Mouse (Mus musculus) kidney, adult 18-20 months (tissue): ENCODE results near the gene Bicc1.
A peak's percentile ranks its signal among the peaks of the same experiment; 100 is the strongest.

Experiments used
- DNase-seq: peaks from one replicate; pipeline ENCODE4 v3.0.0; 2021

Bicc1 gene

DNA sequence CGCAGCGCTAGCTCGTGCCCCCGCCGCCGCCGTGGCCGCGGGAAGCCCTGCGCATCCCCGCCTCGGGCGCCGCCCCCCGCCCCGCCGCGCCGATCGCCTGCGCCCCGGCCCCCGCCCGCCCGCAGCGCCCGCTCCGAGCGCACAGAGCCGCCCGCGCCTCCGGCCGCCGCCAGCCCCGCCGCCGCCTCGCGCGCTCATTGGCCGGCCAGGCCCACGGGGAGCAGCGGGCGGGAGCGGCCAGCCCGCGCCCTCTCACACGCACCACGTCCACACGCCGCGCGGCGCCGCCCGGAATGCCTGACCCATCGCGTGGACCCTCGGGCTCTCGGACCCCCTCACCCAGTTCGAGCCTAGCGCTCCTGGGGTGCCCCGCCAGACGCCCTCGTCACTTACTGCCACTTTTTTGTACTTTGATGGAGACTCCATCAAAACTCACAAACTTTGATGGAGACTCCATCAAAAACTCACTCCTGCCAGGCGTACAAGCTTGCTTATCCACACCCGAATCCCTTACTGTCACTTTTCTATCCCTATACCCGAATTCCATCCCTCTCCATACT is at the start of gene Bicc1:
Gene Bicc1, minus strand, starts transcription at position 25 of the 560 bp plus-strand sequence.
- peak; percentile 65 for DNase-seq

DNA sequence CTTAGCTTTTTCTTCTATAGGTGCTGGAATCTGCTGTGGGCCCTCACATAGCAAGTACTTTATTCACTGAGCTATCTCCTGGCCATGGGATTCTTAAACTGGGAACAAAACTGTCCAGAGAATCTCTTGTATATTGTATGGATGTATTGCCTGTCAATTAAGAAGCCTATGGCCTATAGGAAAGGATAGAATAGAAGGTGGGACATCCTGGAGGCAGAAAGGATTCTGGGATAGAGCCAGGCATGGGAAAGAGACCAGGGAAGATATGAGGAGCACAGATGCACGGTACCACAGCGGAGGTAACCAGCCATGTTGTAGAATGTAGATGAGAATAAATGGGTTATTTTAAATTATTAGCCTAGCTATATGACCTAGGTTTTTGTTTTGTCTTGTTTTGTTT is 42.0 kb upstream of the Bicc1 start:
- DNase-seq: no peak

DNA sequence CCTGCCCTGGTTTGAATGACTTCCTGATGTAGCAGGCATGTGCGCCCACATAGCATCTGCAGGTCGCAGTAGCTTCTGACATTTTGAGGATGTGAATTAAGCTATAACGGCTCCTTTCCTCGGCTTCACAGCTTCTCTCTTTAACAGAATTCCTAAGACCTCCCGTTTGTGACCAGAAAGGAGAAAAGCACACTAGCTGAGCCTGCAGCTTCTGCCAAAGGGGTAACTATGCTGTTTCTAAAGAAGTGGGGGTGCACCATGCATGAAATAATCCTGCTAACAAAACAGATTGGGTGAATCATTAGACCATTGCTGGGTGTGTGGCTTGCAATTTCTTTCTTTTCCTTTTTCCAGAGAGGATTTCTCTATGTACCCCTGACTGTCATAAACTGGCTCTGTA is 41.5 kb upstream of the Bicc1 start:
- DNase-seq: no peak

DNA sequence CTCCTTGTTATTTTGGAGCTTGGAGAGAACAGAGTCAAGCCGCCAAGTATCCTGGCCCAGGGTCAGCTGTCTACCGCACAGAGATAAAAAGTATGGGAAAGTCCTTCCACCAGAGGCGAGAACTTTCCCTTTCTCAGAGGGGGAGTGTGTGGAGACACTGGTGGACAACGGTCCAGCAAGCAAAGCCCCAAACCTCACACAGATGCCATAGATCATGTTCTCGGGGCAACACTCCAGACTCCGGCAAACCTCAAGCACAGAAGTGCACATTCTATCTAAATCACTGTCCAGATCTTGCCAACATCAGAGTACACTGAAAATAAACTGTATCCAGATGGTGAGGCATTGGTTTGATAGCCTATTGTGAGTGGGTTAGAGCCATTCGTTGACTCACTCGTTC is 39.2 kb upstream of the Bicc1 start:
- peak; percentile 18 for DNase-seq

DNA sequence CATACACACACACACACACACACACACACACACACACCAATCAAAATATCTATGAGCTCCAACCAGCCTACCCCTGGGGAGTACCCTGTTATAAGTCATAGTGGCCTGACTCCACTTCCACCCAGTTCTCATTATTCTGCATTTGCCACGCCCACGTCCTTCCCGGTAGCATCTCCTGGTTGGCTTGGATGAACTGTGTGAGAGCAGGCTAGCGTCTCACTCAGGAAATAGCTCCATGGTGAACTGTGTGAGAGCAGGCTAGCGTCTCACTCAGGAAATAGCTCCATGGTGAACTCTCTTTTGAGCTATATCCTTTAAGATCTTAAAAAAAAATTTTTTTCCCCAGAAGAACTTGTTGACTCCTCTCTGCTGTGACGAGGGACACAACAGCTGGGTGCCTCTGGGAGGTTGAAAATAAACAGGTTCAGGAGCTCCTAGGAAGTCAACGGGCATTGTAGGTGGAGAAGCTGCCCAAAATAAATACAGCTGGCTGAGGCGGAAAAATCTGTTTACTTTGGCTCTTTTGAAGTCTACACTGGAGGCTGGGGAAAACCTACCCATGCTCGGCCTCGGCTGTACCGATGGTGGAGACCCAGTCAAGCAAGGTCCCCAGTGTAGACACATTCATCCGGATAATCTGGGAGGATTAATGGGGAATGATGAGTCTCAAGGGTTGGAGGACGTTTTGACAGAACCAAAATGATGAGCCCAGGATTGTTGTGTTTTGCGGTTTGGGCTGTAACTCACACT is 37.7 kb upstream of the Bicc1 start:
- DNase-seq: no peak

DNA sequence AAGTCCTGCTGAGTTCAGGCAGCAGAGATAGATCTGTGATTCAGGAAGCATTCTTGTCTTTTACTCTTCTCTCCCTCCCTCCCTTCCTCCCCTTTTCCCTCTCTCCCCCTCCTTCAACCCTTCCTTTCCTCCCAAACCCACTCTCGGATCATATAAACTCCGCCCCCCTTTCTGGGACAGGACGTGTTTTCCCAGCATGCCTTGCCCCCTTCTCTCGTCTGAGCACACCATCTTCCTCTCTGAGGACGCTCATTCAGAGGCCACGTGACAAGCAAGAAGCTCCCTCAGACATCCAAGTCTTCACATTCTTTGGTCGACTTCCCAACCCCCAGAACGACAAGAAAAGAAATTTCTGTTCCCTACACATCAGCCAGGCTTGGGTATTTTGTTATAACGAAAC is 36.0 kb upstream of the Bicc1 start:
- no peak for DNase-seq

DNA sequence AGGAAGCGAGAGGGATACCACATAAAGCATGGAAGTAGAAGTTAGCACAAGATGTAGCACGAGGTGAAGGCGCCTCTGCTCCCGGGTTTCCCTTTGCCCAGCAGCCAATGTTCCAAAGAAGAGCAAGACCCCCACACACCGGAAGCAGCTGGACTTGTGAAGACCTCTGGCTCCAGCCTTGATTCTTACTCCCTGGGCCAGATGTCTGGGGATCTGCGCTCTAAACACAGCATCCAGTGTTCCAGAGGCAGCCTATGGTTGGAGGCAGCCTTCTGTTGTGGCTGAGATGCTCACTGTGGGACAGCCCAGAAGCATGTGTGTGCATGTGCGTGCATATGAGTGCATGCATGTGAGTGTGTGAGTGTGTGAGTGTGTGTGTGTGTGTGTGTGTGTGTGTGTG is 35.2 kb upstream of the Bicc1 start:
- no peak for DNase-seq

DNA sequence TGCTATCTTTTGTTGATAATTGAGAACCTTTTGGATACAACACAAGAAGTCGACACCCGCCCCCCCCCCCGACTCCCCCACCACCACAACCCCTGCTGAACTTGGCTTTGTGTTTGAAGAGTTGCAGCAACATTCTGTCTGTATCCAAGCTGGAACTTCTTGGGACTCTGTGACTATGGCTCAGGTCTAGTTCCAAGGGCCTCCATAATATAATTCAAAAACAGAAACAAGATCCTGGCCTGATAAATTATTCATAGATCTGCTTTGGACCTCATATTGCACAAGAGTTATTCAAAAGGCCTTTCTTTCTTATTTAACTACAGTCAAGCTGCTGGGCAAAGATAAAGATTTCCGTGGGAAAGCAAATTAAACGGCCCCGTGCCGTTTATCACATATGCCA is 33.8 kb upstream of the Bicc1 start:
- DNase-seq: no peak

DNA sequence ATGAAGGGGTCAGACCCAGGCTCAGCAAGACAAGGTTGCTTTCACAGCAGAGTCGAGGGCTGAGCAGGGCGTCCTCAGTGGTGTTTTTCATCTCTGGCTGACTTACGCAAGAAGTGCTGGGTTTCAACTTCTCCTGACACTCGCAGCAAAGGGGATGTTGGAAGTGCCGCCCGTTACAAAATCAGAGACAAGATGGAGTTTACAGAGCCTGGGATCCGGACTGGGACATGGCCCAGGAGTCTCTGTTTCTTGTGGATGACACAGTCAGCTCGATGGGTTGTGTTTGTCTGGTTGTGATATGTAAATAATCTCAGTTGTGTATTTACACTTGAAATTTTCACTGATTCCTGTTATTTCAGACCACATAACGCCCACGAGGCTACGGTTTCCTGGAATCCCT is 33.4 kb upstream of the Bicc1 start:
- DNase-seq: no peak

DNA sequence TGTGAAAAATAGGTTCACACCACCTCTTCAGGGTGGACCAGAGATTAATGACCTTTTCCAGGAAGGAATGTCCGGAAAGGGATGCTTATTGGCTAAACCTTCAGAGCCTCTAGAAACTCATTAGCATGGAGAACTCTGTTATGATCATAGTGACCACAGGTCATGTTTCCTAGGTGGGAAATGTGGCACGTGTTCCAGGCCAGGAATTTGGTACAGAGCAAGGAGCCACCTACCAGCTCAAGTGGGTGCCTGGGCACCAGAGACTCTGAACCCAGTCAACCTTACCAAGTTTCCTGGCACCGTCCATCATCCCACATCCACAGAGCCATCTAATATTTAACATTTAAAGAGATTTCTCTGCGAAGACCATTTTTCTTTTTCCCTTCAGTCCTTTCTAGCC is 29.2 kb upstream of the Bicc1 start:
- no peak for DNase-seq

DNA sequence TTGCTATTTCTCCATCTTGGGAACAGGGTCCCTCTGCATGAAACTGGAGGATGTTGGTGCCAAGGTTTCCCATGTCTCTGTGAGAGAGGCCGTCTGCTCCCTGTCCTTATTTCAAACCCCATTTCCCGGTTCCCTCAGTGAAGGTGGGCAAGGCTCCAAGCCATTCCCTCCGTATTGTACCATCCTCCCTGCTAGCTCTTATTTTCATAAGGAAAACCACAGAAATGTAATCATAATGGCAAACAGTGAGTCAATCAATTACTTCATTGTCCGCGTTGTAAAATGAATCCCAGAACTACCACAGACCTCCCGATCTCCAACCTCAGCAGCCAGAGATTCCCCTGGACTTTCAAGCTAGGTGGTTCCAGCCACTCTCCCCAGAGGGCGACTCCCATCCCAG is 25.6 kb upstream of the Bicc1 start:
- no peak for DNase-seq

DNA sequence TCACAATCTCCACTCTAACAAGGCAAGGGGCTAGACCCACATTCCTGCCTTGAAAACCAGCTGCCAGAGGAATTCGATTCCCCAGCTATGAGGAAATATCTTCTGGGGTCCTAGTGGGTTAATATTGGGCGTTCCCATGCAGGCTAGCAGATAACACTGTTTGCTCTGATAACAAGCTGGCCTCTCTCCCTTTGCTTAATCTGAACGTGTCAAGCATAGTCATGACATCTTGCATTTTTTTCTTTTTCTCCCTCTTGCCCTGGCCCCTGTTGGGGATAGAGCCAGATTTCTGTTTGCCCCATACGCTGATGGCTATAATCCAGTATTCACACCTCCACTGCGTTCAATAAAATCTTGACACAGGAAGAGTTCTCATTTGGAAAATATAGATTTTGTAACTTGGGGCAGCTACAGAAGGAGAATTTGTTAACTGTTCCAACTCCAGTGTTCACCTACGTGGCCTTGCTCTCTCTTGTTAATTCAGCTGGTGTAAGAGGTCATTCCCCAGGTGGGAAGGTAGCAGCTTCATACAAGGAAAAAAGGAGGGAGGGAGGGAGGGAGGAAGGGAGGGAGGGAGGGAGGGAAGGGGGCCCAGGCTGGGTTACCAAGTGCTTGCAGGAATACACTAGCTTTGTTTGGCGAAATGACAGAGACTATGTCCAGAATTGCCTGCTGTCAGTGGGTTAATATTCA is 24.0 kb upstream of the Bicc1 start:
- DNase-seq: no peak

DNA sequence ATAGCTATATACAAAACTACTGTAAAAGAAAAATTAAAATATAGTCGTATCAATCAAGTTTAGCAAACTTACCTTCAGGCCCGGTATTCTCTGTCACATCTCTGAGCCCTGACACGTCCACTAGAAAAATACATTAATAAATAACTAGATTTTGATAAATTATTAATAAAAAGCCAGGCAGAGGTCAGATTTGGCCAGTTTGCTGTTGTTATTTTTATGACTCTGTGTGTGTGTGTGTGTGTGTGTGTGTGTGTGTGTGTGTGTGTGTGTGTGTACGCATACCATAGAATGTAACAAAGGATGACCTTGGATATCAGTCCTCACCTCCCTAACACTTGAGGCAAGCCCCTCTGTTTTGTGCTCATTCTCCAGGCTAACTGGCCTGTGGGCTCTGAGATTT is 22.4 kb upstream of the Bicc1 start:
- no peak for DNase-seq

DNA sequence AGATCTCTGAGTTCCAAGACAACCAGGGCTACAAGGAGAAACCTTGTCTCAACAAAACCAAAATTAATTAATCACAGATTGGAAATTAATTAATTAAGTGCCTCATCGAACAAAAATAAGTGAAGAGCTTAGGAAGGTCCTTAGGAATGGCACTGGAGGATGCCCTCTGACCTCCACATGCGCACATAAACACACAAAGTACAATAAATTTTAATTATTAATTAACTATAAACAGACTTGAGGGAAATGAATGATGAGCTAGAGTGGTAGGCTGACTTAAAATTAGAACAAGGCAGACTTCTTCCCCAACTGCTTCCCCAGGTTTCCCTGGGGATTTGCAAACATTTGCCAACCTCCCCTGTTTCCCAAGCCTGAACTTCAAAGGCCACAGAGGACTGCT is 21.6 kb upstream of the Bicc1 start:
- DNase-seq: no peak

DNA sequence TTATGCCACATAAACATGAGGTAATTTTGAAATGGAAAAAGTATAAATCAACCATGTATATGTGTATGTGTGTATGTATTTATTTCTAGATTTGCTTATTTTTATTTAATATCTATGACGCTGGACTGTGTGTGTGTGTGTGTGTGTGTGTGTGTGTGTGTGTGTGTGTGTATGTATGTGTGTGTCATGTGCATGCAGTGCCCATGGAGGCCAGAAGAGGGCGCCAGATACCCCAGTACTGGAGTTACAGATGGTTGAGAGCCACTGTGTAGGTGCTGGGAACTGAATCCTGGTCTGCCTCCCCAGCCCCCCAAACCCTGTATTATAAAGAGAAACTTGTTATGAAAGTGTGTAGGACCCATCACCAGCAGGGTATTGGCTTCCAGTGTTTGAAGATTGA is 20.6 kb upstream of the Bicc1 start:
- DNase-seq: no peak

DNA sequence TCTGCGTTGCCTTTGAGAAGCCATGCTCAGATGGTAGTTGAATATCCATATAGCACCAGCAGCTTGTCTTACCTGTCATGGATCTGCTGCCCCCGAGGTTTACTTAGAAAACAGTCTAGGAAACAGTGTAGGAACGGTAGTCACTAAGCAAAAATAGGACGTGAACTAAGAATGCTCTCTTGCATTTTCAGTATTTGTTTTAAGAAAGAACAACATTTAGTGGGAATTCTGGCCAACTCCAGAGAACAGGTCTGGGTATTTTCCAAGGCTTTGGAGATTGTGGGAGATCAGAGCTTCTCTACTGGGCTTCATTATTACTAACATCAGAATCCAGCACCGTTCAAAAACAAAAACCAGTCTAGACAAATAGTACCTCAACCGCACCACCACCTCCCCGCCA is 17.7 kb upstream of the Bicc1 start:
- DNase-seq: no peak

DNA sequence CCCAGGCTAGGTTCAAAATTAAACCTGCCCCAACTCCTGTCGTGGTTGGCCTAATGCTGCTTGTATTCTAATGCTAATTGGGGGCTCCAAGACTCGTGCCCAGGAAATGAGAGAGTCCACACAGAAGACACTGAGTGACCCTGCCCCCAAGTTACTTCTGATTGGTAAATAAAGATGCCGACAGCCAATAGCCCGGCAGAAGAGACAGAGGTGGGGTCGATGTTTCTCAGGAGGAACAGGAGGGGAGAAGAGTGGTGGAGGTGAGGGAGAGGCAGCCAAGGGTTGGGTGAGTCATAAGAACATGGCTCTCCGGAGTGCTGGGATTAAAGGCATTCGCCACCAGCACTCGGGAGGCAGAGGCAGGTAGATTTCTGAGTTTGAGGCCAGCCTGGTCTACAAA is 16.8 kb upstream of the Bicc1 start:
- no peak for DNase-seq

DNA sequence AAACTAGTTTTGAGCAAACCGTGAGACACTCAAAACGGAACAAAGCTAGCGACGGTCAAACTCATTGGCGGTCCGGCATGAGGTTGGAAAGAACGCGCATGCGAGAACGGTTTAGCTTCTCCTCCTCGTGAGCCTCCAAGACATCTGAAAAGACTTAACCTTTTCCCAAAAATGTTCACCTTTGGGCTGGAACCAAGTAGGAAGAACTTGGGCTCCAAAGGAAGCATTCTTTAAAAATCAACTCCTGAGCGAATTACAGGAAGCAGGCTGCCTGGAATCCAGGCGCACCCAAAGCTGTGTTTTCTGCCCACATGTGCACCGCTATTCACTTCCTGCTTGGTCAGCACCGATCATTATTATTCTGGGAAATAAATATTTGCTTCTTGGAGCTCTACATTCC is 15.8 kb upstream of the Bicc1 start:
- DNase-seq: no peak

DNA sequence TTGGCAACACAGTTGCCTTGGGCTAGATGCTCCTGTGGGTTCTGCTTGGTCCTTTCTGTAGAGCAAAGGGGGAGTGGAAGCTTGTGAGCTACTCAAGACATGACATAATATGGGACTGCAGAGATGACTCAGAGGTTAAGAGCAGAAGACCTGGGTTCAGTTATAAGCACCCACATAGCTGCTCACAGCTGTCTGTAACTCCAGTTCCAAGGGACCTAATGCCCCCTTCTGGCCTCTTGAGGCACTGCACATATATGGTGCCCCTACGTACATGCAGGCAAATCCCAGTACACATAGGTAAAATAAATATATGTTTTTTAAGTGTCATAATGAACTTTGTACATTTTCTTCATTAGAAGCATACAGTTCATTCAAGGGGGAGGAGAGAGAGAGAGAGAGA is 11.9 kb upstream of the Bicc1 start:
- DNase-seq: no peak

DNA sequence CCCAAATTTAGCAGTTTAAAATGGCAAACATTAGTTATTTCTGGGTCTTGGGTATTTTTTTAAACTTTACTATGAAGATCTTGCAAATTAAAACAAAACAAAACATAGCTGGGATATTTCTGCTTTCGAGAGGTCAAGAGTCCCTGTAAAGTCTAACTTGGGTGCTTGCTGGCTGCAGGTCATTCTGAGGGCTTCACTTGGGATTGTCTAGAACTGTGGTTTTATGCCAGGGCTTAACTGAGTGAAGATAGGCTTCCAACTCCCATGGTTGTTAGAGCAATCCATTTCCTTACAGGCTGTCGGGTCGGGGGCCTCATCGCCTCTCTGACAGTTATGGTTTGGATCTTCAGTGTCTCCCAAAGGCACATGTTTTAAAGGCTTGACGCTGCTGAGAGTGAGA is 11.3 kb upstream of the Bicc1 start:
- DNase-seq: no peak

DNA sequence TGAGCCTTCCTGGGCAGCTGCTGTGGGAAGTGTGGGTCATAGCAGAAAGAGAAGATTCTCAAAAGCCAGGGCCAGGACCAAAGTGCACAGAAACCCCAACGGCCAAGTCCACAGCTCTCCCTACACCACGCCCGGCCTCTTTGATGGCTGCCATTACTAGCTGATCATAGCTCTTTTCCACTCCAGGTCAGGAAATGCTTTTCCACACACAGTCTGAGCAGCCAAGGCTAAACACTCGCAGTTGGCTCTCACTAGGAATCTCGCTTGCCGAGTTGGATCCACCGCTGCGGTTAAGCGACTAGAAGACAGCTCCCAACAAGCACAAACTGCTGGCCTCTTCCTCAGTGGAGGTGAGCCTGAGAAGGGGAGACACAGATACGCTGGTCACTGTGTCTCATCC is 10.3 kb upstream of the Bicc1 start:
- DNase-seq: no peak

DNA sequence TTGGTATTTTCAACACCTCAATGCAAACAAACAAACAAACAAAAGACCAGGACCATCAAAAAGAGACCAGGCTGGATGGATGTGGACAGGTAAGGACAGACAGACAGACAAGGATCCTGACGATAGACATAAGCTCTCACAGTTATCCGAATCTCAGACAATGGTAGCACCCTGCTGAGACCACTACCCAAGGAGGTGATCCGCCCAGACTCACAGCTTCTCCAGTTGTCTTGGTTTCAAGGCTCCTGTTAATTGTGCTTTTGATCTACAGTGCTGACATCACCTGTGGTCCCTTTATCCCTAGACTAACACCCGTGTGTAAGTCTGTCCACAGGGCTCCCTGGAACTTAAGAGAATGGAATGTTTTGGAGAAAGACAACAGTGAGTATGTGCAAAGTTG is 9.7 kb upstream of the Bicc1 start:
- DNase-seq: no peak

DNA sequence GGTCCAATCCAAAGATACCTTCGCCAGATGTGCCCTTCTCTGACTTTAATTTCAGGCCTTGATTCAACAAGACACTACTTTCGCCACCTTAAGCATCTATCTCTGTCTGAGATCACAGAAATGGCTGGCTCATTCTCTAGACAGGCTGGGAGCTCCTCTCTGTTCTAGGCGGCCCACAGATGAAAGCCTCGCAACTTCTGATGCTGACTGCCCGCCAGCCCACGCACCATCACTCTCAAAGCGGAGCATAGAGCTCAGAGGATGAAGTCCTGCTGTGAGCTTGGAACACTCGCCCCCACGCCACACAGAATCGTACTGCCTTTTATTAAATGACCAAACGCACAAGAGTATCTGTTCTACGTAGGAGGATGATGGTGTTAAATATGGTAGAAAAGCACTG is 949 bp upstream of the Bicc1 start:
- no peak for DNase-seq

DNA sequence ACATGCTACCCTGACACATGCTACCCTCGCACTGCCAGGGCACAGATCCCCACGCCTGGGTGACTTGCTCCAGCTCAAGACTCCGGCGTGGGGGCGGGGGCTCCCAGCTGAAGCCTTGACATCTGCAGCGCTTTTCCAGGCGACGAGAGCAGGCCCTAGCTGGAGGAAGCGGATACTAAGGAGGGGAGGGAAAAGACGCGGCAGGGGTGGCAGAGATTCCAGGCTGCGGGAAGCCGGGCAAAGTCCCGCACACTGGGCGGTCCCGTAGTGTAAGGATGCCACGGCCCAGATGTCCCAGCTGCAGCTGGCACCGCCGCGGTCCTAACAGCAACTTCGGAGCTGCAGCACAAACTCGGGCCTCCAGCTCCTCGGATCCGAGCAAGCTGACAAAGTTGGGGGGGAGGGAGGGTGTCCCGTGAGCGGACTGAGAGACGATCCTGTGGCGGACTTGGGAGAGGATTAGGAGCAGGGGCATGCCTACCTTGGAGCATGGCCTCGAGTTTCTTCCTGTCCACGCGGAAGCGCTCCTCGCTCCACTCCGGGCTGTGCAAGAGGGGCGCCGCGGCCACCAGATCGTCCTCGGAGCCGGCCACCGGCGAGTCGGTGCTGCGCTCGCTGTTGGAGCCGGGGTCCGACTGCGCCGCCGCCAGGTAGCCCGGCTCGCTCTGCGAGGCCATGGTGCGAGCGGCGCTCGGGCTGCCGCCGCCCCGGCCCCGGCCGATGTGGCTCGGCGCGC is 392 bp downstream of the Bicc1 start:
- peak; percentile 87 for DNase-seq
